8 mouse cellular contexts compared by ENCODE assay signal in the genomic region with DNA sequence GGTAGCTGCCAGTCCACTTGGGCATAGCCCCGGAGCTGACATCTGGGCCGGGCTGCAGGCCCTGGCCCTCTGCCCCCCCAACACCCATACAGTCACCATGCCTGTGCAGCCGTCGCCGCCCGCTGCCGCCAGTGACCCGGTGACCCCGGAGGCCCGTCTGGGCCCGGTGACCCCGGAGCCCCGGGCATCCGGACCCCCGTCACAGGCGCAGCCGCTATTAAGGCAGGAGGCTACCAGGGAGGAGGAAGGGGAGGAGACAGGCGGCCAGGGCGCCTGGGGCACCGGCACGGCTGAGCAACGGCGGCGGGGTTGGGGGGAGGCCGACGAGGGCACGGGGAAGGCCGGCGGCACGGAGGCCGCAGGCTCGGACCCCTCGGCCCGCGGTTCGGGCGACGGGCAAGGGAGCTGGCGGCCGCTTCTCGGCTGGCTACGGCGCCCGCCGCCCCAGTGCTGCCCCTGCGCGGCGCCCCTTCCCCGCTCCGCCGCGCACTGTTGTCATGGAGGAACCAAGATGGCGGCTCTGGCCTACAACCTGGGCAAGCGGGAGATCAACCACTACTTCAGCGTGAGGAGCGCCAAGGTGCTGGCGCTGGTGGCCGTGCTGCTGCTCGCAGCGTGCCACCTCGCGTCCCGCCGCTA. TPM values are rescaled to one million over a fixed set of nuclear protein-coding genes. Genes with fewer than 3 reads are reported as not detected.
DNase-seq lines count a peak whose midpoint lies in the region; ATAC-seq lines count a peak whose summit lies in the region.

A gene (plus strand): TSS at position 182 of the 639 bp plus-strand sequence.

- ATAC-seq in embryonic facial prominence, embryonic 11.5 days (replicated peaks; ENCODE audit: insufficient number of reproducible peaks, low FRiP score, low TSS enrichment, low read depth): peak; percentile 79

- peak within 1 kb of the TSS; percentile 98 for H3K9ac ChIP-seq in embryonic facial prominence, embryonic 11.5 days (replicated peaks; ENCODE audit: low read length)

- no peaks in the 10 kb centered on the region for H3K9me3 ChIP-seq in embryonic facial prominence, embryonic 11.5 days (replicated peaks; ENCODE audit: control insufficient read depth, low read length)

- under 1% methylated on average over 55 of the region's 64 CpGs for WGBS in embryonic facial prominence, embryonic 11.5 days

- peak within 1 kb of the TSS; percentile 96 for H3K4me2 ChIP-seq in embryonic facial prominence, embryonic 11.5 days (ENCODE audit: low read depth, low read length)

- DNase-seq in urinary bladder, adult 18-20 months (ENCODE audit: low spot score in 2 of 2): peak; percentile 27 to 65
- no peak for DNase-seq in urinary bladder, postnatal 10 days (ENCODE audit: low spot score)
- DNase-seq in embryonic facial prominence, embryonic 11.5 days (ENCODE audit: low spot score): peak; percentile 77
- DNase-seq in heart, adult 11 months: peak; percentile 97
- peak; percentile 81 for DNase-seq in kidney, adult 18-20 months
- DNase-seq in liver: peak; percentile 59
- peak; percentile 20 to 35 for DNase-seq in monocyte, adult 2 months (ENCODE audit: low read depth in 1 of 2, low spot score in 2 of 2)
- DNase-seq in spleen, postnatal 4 days (ENCODE audit: low spot score in 2 of 2): peak; percentile 55 to 85

- no peaks in the 10 kb centered on the region for H3K4me1 ChIP-seq in embryonic facial prominence, embryonic 11.5 days (ENCODE audit: control insufficient read depth, insufficient read depth, low read length)

- no peaks in the 10 kb centered on the region for H3K36me3 ChIP-seq in embryonic facial prominence, embryonic 11.5 days (replicated peaks; ENCODE audit: control insufficient read depth, insufficient read depth, low read depth, low read length)

- H3K27ac ChIP-seq in embryonic facial prominence, embryonic 11.5 days (replicated peaks; ENCODE audit: low read depth, low read length): peak within 1 kb of the TSS; percentile 96

- no peaks in the 10 kb centered on the region for H3K27me3 ChIP-seq in embryonic facial prominence, embryonic 11.5 days (ENCODE audit: control insufficient read depth, insufficient read depth, low read length)

- peak within 1 kb of the TSS; percentile 75 for H3K4me3 ChIP-seq in embryonic facial prominence, embryonic 11.5 days (ENCODE audit: low read depth, low read length)

RNA-seq across cellular contexts. Expression of the gene that starts here (rescaled TPM):
- 57.7 and 61.6 TPM in 2 replicates for polyA plus RNA-seq in embryonic facial prominence, embryonic 11.5 days (2014; fragmentation: Nextera tagmentation; extraction: Ambion mirVana)
